Mouse (Mus musculus) small intestine, adult 2 months (tissue): ENCODE measurements around the gene Kbtbd8. TPM values are rescaled to one million over a fixed set of nuclear protein-coding genes. Genes with fewer than 3 reads are reported as not detected.

Source experiments
- H3K27ac ChIP-seq: fragments of 200-500 bp; 2 replicates; pipeline ENCODE4 v1.5.1; 2012; ENCODE audit warnings: low read depth, low read length, control low read depth, inconsistent platforms; ENCODE audit not compliant: insufficient read depth
- H3K27me3 ChIP-seq: fragments of 200-500 bp; 2 replicates; pipeline ENCODE4 v1.6.1; 2012; ENCODE audit warnings: mild to moderate bottlenecking, moderate library complexity, low read length, inconsistent platforms; ENCODE audit not compliant: control insufficient read depth, insufficient read depth
- H3K36me3 ChIP-seq: fragments of 200-500 bp; 2 replicates; pipeline ENCODE4 v1.6.1; 2012; ENCODE audit warnings: mild to moderate bottlenecking, low read length, control low read depth, inconsistent platforms; ENCODE audit not compliant: control insufficient read depth, insufficient read depth
- H3K4me1 ChIP-seq: fragments of 200-500 bp; 2 replicates; pipeline ENCODE4 v1.6.1; 2012; ENCODE audit warnings: low read length, inconsistent platforms, mixed read lengths; ENCODE audit not compliant: control insufficient read depth, insufficient read depth, insufficient read length
- H3K4me3 ChIP-seq: fragments of 200-500 bp; 2 replicates; pipeline ENCODE4 v1.5.1; 2012; ENCODE audit warnings: low read depth, mild to moderate bottlenecking, control low read depth, inconsistent platforms, low read length, moderate library complexity
- CTCF ChIP-seq: fragments of 200-500 bp; IDR thresholded peaks from 2 replicates; pipeline ENCODE4 v1.5.1; 2012; ENCODE audit warnings: low read depth, mild to moderate bottlenecking, control low read depth, inconsistent platforms, low read length, moderate library complexity, mixed read lengths; ENCODE audit not compliant: insufficient replicate concordance, insufficient read length; ENCODE audit errors: extremely low read depth
- POLR2A ChIP-seq: fragments of 200-500 bp; IDR thresholded peaks from 2 replicates; pipeline ENCODE4 v1.6.1; 2012; ENCODE audit warnings: low read depth, mild to moderate bottlenecking, control low read depth, inconsistent platforms, low read length, moderate library complexity
- WGBS: fragments of 180-500 bp; shearing (Covaris S2); methylation state at CpG from one replicate; pipeline ENCODE4 v1.1.7; 2018; 5-methylcytosine and 5-hydroxymethylcytosine counted together
- polyA plus RNA-seq: library from polyadenylated mRNA; depleted of rRNA; stranded (reverse); fragments of >200 nt; gene quantifications from 2 replicates; pipeline ENCODE4 v1.2.3, GENCODE M21; 2012

Kbtbd8 gene
- polyA plus RNA-seq, 1 experiment: 0.04 TPM

DNA sequence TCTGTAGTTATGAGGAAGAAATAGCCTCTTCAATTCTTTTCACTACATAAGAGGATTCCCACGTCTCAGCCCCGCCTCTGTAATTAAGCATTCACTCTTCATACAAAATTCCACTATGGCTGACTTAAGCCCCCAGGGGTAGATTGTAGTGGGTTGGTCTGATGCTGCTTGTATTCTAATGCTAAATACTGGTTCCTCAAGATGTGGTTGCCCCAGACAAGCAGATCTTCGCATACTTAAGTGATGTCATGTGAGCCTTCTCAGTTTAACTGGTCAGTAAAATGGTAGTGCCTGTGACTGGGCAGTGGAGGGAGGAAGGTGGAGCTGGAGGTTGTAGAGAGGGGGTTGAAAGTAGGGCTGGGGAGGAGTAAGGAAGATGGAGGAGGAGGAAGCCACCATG, 13.3 kb upstream of the Kbtbd8 start:
- Histone ChIP-seq H3K36me3 (no peaks in the 10 kb centered on the region), H3K27ac (no peak overlapping the region), H3K27me3 (no peaks in the 10 kb centered on the region), H3K4me1 (peaks cover under 1% of the 10 kb centered on the region; the same call in 1 of the 2 replicates), H3K4me3 (no peak overlapping the region)
- TF ChIP-seq CTCF (no peak), POLR2A (no peak)
- WGBS: 61% methylated on average over 3 of the region's 3 CpGs

DNA sequence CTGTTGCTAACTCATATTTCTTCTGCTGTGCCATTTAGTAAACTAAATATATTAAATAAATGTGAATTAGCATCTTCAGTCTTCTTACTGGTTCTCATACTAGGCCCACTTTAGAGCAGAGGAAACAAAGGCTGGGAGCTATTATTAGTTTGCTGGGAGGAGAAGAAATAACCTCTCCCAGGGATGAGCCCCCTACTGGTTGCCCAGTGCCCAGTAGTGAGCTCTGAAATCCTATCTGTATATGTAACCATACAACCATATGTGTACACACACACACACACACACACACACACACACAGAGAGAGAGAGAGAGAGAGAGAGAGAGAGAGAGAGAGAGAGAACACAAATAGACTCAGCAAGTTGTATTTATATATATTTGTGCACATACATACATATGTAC, 8.6 kb upstream of the Kbtbd8 start:
- no peak overlapping the region for H3K4me3 ChIP-seq
- no peak overlapping the region for H3K27ac ChIP-seq

DNA sequence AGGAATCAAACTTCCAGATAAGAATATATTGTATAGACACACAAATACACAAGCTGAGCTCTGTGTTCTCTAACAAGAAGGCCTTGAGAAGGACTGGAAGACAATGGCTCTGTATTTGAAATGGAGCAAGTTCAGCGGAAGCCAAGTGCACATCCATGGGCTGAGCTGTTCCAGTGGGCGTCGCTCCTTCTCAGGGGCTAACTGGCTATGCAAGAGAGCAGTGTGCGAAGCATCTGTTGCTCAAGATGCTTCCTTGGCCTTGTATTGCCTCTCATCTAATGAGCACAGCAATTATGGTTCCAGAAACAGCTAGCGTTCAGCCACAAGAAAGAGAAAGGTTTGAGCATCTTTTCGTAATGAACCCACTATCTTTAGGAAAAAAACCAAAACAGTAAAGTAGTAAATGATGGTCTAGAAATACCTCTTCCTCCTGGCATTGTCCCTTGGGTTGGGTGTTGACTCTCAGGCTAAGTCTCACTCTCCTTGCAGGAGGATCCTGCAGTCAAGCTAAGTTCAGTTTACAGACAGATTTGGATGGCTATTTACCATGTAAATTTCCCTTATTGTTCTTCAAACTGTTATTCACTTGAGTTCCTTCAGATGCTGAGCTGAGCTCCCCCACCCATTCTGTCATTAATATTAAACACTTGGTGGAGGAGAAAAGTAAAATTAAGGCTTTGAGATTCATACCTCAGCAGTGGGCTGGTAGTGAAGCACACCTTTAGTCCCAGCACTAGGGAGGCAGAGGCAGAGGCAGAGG, 7.2 kb upstream of the Kbtbd8 start:
- no peak for TF ChIP-seq CTCF
- no peak for TF ChIP-seq POLR2A
- no peak overlapping the region for H3K4me3 ChIP-seq
- no peaks in the 10 kb centered on the region for H3K36me3 ChIP-seq
- no peak overlapping the region for H3K27ac ChIP-seq
- H3K4me1 ChIP-seq: no peaks in the 10 kb centered on the region
- no peaks in the 10 kb centered on the region for H3K27me3 ChIP-seq
- 91% methylated on average over 6 of the region's 6 CpGs for WGBS

More for the DNA sequence above, 8.6 kb upstream of the Kbtbd8 start:
- Histone ChIP-seq H3K36me3 (no peaks in the 10 kb centered on the region), H3K27me3 (no peaks in the 10 kb centered on the region), H3K4me1 (no peaks in the 10 kb centered on the region)
- TF ChIP-seq CTCF (no peak), POLR2A (no peak)

DNA sequence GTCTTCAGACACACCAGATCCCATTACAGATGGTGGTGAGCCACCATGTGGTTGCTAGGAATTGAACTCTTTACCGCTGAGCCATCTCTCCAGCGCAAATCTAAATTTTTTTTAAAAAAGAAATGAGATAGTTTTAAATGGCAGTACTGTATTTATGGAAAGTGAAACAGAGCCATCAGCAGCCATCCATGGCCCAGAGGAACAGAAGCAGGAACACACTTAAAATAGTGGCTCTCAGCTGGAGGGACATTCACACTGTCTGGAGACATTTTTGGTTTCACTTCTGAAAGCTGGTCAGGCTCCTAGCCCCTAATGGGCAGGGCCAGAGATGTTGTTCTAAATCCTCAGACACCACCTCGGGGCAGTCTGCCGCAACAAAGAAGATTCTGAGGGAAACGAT, 5.0 kb upstream of the Kbtbd8 start:
- Histone ChIP-seq H3K27me3 (no peaks in the 10 kb centered on the region), H3K4me1 (no peaks in the 10 kb centered on the region), H3K36me3 (no peaks in the 10 kb centered on the region), H3K4me3 (no peak overlapping the region), H3K27ac (no peak overlapping the region)
- TF ChIP-seq POLR2A (no peak), CTCF (no peak)
- 71% methylated on average over 5 of the region's 5 CpGs for WGBS

DNA sequence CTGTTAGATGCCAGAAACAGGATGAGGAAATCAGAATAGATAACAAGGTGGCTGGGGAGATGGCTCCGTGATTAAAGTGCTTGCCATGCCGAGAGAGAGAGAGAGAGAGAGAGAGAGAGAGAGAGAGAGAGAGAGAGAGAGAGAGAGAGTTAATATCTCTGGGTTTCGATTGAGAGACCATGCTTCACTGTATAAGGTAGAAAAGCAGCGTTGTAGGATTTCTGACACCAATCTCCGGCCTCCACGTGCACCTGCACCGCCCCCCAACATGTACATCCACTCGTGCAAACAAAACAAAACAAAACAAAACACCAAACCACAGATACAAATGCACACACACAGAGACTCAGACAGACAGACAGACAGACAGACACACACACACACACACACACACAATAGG, 527 bp upstream of the Kbtbd8 start:
- H3K27ac ChIP-seq: no peak overlapping the region
- no peaks in the 10 kb centered on the region for H3K36me3 ChIP-seq
- H3K4me3 ChIP-seq: no peak overlapping the region
- H3K27me3 ChIP-seq: no peaks in the 10 kb centered on the region
- TF ChIP-seq POLR2A (no peak), CTCF (no peak)
- WGBS: 65% methylated on average over 8 of the region's 8 CpGs
- H3K4me1 ChIP-seq: no peaks in the 10 kb centered on the region; the same call in 1 of the 2 replicates

DNA sequence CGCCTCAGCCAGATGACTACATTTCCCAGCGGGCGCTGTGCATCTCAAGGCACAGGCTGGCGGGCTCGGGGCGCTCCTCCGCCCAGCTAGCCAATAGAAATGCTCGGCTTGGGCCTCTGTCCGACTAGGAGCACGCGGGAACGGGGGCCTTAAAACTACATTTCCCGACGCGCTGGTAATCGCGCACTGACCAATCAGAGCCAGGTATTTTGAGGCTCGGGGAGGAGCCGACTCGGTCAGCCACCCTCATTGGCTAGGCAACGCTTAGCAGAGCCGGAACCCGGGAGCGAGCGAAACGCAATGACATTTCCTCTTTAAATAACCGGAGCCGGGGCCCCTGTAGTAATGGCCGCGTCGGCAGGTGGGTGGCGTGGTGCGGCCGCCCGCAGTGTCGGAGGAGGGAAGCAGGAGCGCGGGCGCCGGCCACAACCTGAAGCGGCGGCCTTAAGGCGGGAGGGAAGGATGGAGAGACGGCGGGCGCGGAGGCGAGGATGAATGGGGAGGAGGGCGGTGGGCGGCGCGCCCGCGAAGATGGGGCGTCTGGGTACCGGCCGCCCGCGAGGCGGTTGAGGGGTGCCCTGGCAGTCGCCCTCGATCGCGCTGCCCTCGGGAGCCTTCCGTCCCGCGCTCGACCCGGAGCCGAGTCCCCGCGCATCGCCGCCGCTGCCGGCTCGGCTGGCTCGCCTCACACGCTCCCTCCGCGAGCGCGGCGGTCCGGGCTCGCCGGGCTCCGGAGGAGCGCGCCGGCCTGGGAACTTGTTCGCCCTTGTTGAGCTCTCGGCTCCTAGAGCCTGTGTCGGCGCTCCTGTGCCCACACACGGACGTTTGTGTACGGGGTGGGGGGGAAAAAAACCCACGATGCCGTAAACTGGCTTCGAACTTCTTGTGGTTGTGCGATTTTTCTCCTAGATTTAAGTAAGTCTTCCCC, 838 bp downstream of the Kbtbd8 start:
- under 1% methylated on average over 103 of the region's 103 CpGs for WGBS
- no peak for TF ChIP-seq CTCF
- peak; percentile 63; the same call in 1 of the 2 replicates for TF ChIP-seq POLR2A
- H3K27me3 ChIP-seq: no peaks in the 10 kb centered on the region
- no peaks in the 10 kb centered on the region; the same call in 1 of the 2 replicates for H3K4me1 ChIP-seq
- peak overlapping the region; percentile 95 for H3K4me3 ChIP-seq
- H3K36me3 ChIP-seq: peaks cover 2% of the 10 kb centered on the region; the same call in 1 of the 2 replicates
- no peak overlapping the region for H3K27ac ChIP-seq

DNA sequence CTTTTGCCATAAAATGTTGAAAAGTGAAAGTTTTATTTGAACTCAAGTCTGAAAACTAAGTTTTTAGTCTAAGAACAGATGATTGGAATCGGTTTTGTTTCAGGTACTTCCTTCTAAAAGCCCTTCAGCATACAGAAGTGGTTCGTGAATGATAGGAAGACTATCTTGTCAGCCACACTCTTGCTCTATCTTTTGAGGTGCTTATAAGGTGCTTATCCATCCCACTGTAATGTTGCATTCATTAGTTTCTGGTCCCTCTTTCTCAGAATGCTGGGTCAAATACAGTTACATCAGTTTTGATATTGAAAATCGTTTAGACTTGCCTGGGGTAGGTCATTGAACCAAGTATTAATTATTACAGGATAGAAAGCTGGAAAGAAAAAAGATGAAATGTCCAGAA, 2.3 kb downstream of the Kbtbd8 start:
- Histone ChIP-seq H3K4me1 (no peaks in the 10 kb centered on the region; the same call in 1 of the 2 replicates), H3K36me3 (peaks cover 3% of the 10 kb centered on the region; the same call in 1 of the 2 replicates), H3K4me3 (no peak overlapping the region), H3K27me3 (no peaks in the 10 kb centered on the region), H3K27ac (no peak overlapping the region)
- TF ChIP-seq CTCF: no peak
- no peak for TF ChIP-seq POLR2A
- WGBS: 88% methylated on average over 3 of the region's 3 CpGs
